Mouse (Mus musculus) left cerebral cortex, postnatal 10 days (tissue): ENCODE measurements around the gene Scap. TPM values are rescaled to one million over a fixed set of nuclear protein-coding genes. Genes with fewer than 3 reads are reported as not detected.
A peak's percentile ranks its signal among the peaks of the same experiment; 100 is the strongest.

Experiments used
- DNase-seq, 2 experiments: peaks; one replicate each; pipeline ENCODE4 v3.0.0; 2021 to 2022; ENCODE audit warnings: low spot score in 2 of 2, mixed read lengths in 1 of 2; ENCODE audit errors: extremely low spot score in 1 of 2
- intact Hi-C: fragments of 180-260 bp; cut with DNase I; formaldehyde crosslinking; loops from one replicate; pipeline ENCODE4 v1.15.1; 2025
- total RNA-seq, 2 experiments: library from RNA; stranded (reverse); gene quantifications; 2 replicates each; pipeline ENCODE4 v1.2.3; 2021

Scap gene
- 100 to 1,000 TPM in 1 of 2 experiments, 10 to 100 TPM in 1; 98.0 to 106 TPM for total RNA-seq

- DNase-seq = peak; percentile 93 to 96
- intact Hi-C loops = no loop called here
Measured at GRCm38 (mm10) chr9:110333135-110333895, at the start of gene Scap. Gene Scap (plus strand): TSS chr9:110333288.

- intact Hi-C loops = no loop called here
- no peak for DNase-seq
Measured at GRCm38 (mm10) chr9:110284075-110284697, 48.9 kb upstream of the Scap start.

- peak; percentile 46 to 76 for DNase-seq
Measured at GRCm38 (mm10) chr9:110287321-110287924, 45.7 kb upstream of the Scap start.

GRCm38 (mm10) chr9:110293254-110293718 lies 39.8 kb upstream of the Scap start:
- peak; percentile 55 to 65 for DNase-seq
- intact Hi-C loops = loop anchor here (5.0 to 10.0 kb wide), 2 partner anchors 46 to 158 kb away; no protein-coding TSS in a partner anchor

More at GRCm38 (mm10) chr9:110287321-110287924, 45.7 kb upstream of the Scap start:
- intact Hi-C loops = no loop called here

- peak in 1 of 2 experiments; percentile 30 for DNase-seq
- intact Hi-C loops = loop anchor here (5.0 to 10.0 kb wide), 2 partner anchors 47 to 159 kb away; no protein-coding TSS in a partner anchor
Measured at GRCm38 (mm10) chr9:110293873-110294415, 39.1 kb upstream of the Scap start.

GRCm38 (mm10) chr9:110294786-110295185 lies 38.3 kb upstream of the Scap start:
- intact Hi-C loops = loop anchor here (5.0 to 10.0 kb wide), 4 partner anchors 47 to 160 kb away; no protein-coding TSS in a partner anchor
- DNase-seq = no peak

GRCm38 (mm10) chr9:110296867-110297627 lies 36.0 kb upstream of the Scap start:
- DNase-seq = peak; percentile 84 to 86
- intact Hi-C loops = loop anchor here (5.0 to 10.0 kb wide), 3 partner anchors 100 to 162 kb away; no protein-coding TSS in a partner anchor

- peak in 1 of 2 experiments; percentile 46 for DNase-seq
Measured at GRCm38 (mm10) chr9:110304516-110304915, 28.6 kb upstream of the Scap start.

GRCm38 (mm10) chr9:110304969-110305651 lies 28.0 kb upstream of the Scap start, which contains the start of gene Elp6:
Gene Elp6 (plus strand): TSS chr9:110305173.
- peak; percentile 89 to 93 for DNase-seq
- intact Hi-C loops = no loop called here

More at GRCm38 (mm10) chr9:110304516-110304915, 28.6 kb upstream of the Scap start:
- intact Hi-C loops = no loop called here

GRCm38 (mm10) chr9:110306371-110306770 lies 26.7 kb upstream of the Scap start:
- DNase-seq = no peak
- intact Hi-C loops = no loop called here

GRCm38 (mm10) chr9:110314706-110315105 lies 18.4 kb upstream of the Scap start:
- intact Hi-C loops = no loop called here
- DNase-seq = no peak

GRCm38 (mm10) chr9:110315410-110315809 lies 17.7 kb upstream of the Scap start:
- no peak for DNase-seq
- intact Hi-C loops = no loop called here

GRCm38 (mm10) chr9:110315904-110316303 lies 17.2 kb upstream of the Scap start:
- intact Hi-C loops = no loop called here
- DNase-seq = no peak

- intact Hi-C loops = no loop called here
Measured at GRCm38 (mm10) chr9:110316503-110316902, 16.6 kb upstream of the Scap start.

GRCm38 (mm10) chr9:110320769-110321168 lies 12.3 kb upstream of the Scap start:
- DNase-seq = no peak

More at GRCm38 (mm10) chr9:110316503-110316902, 16.6 kb upstream of the Scap start:
- no peak for DNase-seq

GRCm38 (mm10) chr9:110322972-110323371 lies 10.1 kb upstream of the Scap start:
- intact Hi-C loops = no loop called here
- DNase-seq = no peak

More at GRCm38 (mm10) chr9:110320769-110321168, 12.3 kb upstream of the Scap start:
- intact Hi-C loops = no loop called here

GRCm38 (mm10) chr9:110324181-110324580 lies 8.9 kb upstream of the Scap start:
- intact Hi-C loops = no loop called here

GRCm38 (mm10) chr9:110328178-110328577 lies 4.9 kb upstream of the Scap start:
- DNase-seq = no peak
- intact Hi-C loops = no loop called here

More at GRCm38 (mm10) chr9:110324181-110324580, 8.9 kb upstream of the Scap start:
- no peak for DNase-seq
